Mouse (Mus musculus): ENCODE measurements at regions not wholly inside any gene's neighbourhood (a gene's known extent, or its start where the extent isn't known, plus 50 kb on each side); places are given as distances from the start of the nearest gene placed in this dataset.

DNA sequence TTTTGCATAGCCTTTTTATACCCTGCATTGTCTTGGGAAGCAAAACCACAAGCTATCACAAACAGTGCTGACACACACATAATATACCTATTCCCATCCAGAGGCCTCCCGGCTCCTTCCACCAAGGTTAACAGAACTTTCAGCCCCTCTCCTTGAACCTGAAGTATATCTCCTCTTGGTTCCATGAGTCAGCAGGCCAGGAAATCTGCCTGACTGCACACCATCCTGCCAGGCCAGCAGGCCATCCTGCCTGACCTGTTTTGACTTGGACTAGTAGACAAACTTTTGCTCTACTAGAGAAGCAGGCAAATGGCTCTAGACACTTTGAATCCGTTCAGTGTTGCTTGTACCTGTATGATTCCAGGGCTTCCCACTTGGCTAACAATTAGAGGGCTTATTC lies 547.6 kb upstream of the N6amt1 start:
- no peak for DNase-seq (ENCODE audit: low spot score)

DNA sequence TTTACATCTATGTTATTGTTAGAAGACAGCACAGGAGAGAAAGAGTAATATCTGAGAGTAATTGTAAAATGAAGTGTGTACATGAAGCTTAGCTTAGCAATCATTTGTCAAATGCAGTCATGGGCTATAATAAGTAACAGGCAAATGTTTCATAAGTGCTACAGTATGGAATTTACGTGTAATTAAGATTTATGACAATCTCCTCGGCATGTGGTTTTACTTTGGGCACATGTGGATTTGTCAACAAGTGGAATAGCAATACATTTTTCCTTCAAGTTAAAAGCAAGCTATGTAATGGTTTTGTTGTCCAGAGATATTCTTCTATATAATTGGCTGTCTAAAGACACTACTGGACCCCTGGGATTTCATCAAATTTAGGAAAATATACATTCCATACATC lies 577.9 kb upstream of the N6amt1 start:
- no peak for DNase-seq (ENCODE audit: low spot score)

DNA sequence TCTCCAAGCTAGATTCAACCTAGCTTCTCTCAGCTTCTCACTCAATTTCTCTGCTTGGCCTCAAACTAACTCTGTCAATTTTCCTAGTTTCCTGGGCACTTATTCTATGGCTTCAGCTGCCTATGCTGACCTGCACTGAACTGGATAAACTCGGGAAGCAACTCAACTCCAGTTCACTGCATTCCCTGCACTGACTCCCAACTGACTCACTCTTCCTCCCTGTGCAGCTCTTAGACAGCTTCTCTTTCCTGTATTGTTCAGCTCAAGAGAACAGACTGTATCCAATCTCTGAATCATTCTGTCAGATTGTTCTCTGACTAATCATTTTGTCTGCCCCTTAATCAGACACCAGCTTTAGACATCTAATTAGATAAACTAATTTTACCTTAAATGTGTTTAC lies 581.4 kb upstream of the N6amt1 start:
- DNase-seq (ENCODE audit: low spot score), result no peak

DNA sequence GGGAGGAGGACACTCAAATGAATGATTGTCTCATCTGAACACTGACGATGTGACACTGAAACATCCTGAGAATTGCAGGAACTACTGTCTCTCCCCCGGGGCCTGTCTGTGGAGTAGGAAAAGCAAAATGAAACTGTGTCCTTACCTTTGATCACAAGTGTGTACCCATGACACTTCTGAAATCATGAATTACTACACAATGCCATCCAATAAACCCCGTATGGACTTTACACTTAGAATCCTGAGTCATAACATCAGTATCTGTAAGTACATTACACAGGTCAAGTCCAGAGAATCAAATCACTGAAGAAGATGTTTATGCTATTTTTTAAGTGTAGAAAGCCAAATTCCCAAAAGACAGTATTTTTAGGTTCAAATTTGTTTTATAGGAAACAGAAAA lies 585.1 kb upstream of the N6amt1 start:
- DNase-seq (ENCODE audit: low spot score), result no peak

DNA sequence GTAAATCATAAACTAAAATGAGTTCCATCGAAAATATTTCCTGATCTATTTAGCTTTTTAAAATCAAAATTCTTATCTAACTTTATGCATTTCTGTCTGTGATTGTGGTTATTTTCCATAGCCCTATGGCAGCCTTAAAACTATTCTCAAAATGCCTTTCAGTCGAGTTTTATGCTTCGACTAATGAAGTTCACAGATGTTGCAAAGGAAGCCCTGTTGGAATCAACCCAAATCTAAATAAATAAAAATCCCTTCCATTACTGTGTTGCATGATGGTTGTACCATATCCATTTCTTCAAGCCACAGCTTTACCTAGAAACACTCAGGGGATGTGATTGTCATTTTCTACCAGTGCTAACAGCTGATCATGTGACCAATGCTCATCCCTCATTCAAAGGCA lies 585.6 kb upstream of the N6amt1 start:
- no peak for DNase-seq (ENCODE audit: low spot score)

DNA sequence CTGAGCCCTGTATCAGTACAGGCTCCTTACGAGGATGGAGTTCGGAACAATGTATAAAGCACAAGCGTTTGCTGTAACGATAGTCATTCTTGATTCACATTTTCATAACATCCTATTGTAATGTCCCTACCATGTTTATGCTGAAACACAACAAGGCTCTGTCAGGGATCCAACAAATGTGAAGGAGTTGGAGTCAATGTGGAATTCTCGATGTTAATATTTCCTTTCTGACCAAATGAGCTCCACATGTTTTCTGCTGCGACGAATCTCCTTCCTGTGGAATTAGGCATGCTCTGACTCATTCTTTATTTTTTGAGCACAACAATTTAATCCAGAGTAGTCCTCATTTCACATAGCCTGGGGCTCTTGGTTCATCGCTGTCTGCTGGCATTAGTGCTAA lies 588.0 kb upstream of the N6amt1 start:
- no peak for DNase-seq (ENCODE audit: low spot score)

DNA sequence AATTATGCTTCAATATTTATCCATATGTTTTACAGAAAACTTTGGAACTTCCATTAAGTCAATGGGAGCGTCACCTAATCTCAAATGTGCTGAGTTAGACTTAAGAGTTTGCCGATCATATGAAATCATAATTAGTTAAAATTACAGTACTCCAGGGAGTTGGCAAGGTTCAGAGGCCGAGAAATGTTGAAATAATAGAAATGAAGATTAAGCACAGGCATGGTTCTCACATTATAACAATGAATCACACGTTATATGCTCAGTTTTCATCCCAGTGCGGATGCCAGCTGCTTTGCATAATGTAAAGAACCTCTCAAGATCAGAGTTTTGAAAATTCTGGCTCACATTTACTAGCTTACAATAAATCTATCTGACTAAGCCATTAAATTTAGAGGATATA lies 612.7 kb upstream of the N6amt1 start:
- DNase-seq (ENCODE audit: low spot score), result no peak

DNA sequence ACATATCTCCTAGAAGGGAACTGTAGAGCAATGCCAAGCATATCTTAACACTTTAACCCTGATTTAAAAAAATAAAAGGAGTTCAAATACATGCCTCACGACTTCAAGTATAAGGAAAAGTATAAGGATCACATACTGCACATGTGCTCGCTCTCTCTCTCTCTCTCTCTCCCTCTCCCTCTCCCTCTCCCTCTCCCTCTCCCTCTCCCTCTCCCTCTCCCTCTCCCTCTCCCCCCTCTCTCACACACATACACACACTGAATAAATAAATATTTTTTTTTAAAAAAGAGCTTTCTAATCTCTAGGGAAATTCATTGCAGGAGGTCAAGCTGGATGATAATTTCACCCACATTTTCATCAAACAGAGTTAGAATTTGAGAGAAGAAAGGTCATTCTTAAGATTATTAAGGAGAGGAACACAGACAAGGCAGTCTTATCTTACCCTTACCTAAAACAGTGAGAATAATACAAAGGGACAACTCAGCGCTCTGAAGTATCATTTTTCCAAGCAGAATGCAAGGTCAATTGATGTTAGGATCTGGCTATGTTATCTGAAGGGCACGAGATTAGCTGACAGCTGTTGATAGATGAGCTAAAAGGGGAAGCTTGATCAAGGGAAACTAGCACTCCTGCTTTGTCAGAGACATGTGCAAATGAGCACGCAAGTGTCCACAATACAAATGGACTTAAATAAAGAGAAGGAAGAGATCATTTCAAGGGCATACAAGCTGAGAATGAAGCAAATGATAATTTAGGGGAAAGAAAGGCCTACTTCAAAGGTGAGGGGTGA lies 634.8 kb upstream of the N6amt1 start:
- no peak for DNase-seq (ENCODE audit: low spot score)

DNA sequence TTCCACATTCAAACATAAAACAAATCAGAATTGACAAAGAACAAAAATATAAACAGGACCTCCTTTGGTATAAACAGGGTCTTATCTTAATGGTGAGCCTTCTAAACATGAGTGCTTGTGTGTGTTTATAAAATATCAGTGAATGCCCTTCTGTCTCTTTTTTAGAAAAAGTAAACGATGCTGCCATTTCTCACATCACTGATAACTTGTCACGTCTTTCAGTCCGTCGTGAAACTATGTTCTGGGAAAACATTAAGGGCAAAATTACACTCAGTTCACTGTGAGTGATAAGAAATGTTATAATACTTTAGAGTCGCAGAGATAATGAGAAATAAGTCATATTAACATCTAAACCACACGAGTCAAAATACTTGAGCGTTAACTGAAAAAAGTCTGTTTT lies 635.6 kb upstream of the N6amt1 start:
- no peak for DNase-seq (ENCODE audit: low spot score)

DNA sequence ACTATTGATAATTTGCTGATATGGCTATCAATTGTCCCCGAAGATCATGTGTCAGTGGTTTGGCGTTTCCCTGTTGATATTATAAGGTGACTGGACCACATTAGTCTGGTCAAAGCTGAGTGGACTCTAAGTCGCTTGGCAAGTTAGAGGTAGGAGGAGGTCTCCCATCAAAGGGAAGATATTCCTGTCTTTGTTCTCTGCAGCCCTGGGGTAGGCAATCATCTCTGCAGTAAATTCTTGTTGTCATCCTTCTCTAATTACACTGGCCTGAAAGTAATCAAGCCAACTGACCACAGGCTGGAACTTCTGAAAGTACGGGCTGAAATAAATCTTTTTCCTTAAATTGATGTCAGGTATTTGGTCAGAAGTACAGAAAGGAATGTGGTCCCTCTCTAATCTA lies 652.3 kb upstream of the N6amt1 start:
- no peak for DNase-seq (ENCODE audit: low spot score)

DNA sequence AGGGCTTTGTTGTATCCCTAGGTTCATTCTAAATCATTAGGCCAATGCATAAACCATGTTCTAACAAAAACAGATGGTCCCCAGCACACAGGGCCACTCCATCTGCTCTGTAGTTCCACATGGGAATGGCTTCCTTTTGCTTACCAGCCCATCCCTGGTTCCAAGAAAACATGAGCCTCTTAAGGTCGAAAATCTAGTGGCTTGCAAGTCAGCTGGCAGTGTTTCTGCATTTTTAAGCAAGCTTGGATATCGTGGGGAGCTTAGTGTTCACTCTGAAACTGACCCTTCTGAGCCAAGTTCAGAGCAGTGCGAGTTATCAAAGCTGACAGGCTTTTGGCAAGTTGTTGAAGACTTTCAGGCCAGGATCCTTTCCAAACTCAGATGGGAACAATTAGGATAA lies 659.5 kb upstream of the N6amt1 start:
- DNase-seq (ENCODE audit: low spot score), result no peak

DNA sequence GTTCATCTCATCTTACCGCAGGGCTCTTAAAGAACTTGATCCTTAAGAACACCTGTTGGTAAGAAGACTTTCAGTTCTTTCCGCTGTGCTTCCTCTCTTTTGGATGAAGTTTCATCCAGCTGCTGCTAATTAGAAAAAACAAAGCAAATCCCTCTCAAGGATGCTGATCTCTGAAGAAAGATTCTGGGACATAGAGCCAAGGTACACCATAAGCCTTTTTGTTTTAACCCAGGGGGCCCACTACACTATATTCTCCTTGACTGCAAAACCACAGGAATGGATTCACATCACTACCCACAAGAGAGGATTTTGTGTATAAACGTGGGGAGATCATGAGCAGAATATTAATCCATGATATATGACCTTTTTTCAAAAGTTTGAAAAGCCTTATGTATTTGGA lies 694.8 kb upstream of the N6amt1 start:
- DNase-seq (ENCODE audit: low spot score), result no peak

DNA sequence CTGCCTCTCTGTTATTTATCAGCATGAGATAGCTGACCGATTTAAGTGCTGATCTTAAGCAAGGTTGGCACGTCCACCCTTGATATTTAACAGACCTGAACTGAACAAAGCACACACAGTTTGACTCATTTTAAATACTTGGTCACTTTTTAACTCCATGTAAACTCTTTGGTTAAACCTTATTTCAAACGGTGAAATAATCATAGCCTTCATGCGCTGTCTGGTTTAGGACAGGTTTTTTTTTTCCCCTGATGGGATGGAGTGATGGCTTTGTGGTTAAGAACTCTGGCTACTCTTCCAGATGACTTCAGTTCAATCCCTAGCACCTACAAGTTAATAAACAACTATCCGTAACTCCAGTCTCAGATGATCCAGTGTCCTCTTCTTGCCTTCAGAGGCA lies 706.7 kb upstream of the N6amt1 start:
- no peak for DNase-seq (ENCODE audit: low spot score)

DNA sequence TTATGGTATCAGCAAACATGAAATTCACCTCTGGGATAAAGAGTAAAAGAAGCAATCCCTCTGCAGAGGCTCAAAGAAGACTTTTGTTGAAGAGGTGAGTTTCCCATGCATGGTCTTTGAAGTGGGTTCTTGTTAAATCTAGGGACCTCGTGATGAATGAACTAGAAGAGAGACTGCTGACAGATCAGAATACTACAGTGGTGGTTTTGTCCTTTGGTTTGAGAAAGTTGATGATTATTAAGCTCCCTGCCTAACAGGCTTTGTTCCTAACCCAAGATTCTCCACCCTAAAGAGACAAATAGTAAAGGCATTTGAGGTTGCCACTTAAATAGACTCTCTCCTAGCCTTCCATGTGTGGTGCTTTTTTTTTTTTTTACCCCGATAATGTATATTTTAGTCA lies 707.2 kb upstream of the N6amt1 start:
- DNase-seq (ENCODE audit: low spot score), result no peak

DNA sequence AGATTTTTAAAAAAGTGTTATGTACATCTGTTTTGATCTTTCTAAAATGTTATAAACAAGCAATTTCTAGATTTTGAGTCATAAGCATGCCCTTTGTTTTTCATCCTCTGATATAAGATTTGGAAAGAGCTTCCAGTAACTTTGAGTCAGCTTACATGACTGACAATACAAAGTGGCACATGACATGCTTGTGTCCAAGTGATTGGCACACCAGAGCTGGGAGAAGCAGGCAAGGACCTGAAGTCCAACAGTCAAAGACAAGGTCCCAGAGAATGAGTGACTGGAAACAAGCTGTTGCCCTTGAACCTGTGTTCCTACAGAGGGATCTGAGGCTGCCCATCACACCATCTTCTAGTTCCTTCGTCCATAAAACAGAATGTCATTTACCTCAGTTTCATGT lies 708.5 kb upstream of the N6amt1 start:
- no peak for DNase-seq (ENCODE audit: low spot score)

DNA sequence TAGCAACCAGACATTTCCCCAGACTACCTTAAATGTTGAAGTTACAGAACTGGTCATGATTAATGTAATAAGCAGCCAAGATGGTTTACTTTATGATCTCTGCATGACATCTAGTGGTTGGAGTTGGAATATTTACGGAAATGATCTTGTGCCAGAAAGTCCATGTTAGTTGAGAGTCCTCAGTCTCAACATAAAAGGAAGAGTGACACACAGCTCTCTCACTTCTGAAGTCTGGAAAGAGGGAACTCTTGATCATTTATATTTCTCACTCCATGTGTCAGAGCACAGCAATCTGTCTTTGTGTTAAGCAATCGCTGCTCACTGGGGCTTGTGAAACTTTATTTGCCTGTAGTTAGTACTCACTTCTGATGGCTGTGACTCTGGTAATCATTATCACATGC lies 709.1 kb upstream of the N6amt1 start:
- DNase-seq (ENCODE audit: low spot score), result peak; percentile 6

DNA sequence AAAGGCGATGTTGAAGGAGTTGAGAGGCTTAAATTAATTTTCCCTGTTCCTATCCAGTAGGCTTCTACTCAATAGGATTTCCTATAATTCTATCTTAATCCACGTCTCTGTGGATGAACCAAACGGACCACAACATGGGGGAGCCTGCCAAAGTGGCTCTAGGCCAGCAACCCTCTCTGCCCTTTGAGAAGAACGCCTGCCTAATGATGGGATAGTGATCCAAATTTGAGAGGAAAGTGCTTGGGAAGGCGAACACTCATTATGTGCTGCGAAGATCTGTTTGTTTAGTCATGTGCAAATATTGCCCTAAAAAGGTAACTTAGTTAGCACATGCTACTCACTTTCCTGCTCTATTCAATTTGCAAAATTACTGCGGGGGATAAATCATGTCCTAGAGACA lies 702.5 kb upstream of the Adamts5 start:
- DNase-seq (ENCODE audit: low spot score), result no peak

DNA sequence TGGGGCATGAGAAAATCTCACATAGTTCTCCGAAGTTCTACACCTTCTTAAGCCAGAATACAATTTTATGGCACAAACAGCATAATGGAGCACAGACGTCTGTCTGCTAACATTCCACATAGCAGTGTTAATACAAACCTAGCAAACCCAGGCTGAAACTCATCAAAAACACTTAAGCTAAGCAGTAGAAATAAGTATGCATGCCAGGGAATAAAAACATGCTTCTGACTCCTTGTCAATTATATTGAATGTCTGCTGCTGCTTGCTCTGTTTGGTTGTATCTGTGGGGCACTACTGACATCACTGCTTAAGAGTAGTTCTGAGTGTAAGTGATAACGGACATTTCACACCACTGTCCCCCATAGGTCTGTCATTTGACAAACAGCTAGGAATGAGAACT lies 693.4 kb upstream of the Adamts5 start:
- DNase-seq (ENCODE audit: low spot score), result no peak

DNA sequence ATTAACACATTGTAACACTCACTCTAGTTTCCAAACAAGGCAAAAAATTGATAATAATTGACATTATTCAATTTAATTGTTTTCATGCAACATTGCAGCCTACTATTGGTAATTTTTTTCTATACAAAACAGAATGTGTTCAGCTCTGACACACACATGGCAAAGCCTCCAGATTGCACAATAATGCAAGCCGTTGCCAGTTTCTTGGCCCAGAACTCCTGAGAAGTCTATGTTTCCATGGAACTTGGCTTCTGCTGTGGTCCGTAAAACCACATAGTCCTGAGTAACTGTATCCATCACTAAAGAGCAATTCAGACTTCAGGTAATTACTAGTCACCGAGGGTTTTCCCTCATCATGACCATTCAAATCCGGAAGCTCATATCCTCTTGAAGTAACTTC lies 684.4 kb upstream of the Adamts5 start:
- peak; percentile 5 for DNase-seq (ENCODE audit: low spot score)

DNA sequence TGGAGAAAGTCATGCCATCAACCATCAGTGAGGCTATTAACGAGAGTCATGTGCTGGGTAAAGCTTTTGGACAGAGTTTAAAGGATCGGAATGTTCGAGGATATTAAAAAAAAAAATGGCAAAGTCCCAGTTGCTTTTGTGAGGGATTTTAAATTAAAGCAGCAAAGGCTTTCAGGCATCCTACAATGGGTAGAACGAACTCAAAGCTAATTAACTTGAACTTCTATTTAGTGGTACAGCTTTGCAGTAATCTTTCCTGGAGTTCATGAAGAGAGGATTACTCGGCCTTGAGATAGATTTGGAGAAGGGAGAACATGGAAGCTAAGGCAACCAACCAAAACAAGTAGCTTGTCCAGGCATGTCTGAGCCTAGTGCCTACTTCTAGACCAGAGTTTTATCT lies 676.7 kb upstream of the Adamts5 start:
- no peak for DNase-seq (ENCODE audit: low spot score)

DNA sequence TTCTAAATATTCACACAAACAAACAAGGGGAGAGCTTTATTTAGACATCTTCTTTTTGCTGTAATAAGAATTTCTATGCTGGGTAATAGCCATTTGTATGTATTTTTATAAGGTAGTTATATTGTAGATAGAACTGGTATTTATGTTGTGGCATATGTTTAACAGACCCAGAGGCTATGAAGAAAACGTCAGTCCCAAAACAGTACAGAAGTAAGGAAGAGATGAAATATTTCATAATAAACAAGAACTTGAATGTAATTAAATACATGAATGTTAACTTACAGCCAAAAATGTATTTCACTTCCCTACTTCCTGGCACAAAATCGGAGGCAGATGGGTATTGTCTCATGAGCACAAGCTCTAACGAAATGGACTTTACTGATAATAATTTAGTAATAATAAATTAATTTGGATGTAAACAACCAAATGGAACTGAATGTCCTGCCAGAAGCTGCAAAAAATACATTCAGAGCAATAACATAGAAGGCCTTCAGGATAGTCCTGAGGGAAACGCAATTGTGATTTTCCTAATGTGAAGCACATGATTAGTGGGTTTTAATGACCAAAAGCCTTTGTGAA lies 645.9 kb upstream of the Adamts5 start:
- no peak for DNase-seq (ENCODE audit: low spot score)

DNA sequence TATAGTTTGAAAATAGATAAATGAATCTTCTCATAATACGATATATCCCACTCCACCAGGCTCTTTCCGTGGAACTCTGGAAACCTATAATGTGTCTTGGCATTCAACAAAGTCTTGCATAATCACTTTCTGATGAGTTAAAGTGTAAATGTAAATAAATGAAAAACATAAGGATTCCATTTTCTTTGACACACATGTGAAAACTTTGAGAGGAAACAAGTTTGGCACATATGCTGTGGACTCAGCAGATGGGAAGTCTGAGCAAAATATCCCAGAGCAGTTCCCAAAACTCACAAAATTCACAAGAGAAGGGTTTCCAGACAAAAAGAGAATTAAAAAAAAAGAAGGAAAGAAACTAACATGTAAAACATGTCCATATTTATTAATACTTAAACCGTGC lies 645.3 kb upstream of the Adamts5 start:
- DNase-seq (ENCODE audit: low spot score), result no peak

DNA sequence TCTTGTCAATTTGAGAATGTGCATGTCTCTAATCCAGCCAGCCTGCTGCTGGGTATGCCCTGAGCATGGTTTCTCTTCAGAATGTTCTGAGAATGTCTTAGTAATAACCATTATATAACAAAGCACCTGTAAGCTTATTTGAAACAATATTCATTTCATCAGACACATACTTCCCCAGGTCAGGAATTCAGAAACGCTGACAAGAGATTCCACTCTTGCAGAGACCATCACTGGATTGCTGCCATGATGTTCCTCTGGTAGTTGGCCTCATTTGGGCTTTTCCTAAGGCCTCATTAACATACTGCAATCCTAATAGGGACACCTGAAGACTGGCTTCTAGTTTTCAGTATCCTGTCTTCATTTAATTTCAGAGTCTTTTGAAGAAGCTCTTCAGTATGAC lies 642.5 kb upstream of the Adamts5 start:
- no peak for DNase-seq (ENCODE audit: low spot score)

DNA sequence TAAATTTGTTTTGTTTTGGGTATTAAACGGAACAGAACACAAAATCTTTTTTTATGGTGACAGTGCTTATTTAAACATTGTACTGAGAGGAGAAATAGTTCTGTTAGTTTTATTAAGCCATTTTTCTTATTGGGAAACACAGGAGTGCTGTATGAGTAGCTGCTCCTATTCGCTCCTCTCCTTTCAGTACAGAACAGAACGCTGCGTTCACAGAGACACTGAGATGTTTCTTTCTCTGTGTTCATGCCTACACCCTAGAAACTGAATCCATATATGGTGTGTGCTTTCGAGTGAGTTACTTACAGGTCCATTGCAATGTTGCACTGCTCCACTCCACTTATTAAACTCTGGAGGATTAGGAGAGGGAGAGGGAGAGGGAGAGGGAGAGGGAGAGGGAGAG lies 634.9 kb upstream of the Adamts5 start:
- no peak for DNase-seq (ENCODE audit: low spot score)

All from urinary bladder, postnatal 25 days (tissue).